ENCODE assay signal across 8 mouse cellular contexts in the genomic region with DNA sequence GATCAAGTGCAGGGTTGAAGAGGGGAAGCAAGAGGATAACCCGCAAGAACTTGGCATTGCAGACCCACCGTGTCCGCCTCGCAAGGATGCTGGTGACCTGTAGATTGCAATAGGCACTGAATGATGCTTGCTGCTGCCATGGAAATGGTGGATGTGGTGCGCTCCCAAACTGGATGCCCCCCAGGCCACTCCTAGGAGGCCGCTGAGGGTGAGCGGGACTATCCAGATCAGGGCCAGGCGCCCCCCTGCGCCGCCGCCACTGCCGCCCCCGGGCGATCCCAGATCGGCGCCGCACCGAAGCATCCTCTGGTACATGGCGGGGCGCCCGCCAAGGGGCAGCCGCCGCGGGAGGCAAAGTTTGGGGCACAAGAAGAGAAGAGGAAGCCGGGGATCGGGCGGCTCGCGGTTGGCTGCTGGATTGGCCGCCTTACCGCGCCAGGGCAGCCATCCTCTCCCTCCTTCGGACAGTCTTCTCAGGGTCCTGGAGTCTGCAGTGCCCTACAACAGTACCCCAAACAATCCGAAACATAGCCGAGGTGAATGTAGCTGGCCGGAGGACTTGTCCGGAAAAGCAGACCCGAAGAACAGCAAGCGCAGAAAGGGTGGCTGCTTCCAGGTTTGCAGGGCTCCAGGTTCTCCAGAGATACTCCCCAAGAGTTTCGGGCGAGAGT.
DNase-seq lines count a peak whose midpoint lies in the region; ATAC-seq lines count a peak whose summit lies in the region.

No protein-coding gene starts in this region.

- no peak overlapping the region for H3K9ac ChIP-seq in liver, embryonic 15.5 days

- WGBS in hindbrain, embryonic 10.5 days: under 1% methylated on average over 41 of the region's 41 CpGs
- under 1% methylated on average over 40 of the region's 41 CpGs for WGBS in liver, embryonic 15.5 days (ENCODE audit: insufficient replicate concordance)

- H3K4me3 ChIP-seq in hindbrain, embryonic 10.5 days: peak overlapping the region; percentile 69
- H3K4me3 ChIP-seq in liver, embryonic 15.5 days (replicated peaks): 0 out of 2 replicates have a peak overlapping the region, but pooled peaks have one; percentile 7

- H3K27ac ChIP-seq in hindbrain, embryonic 10.5 days: peak overlapping the region; percentile 76
- H3K27ac ChIP-seq in liver, embryonic 15.5 days (replicated peaks): no peak overlapping the region

- DNase-seq in embryo, embryonic 10 days (ENCODE audit: low spot score): peak; percentile 43
- DNase-seq in embryo, embryonic 10.5 days (ENCODE audit: low spot score): no peak
- peak; percentile 6 for DNase-seq in ovary, postnatal 36 days (ENCODE audit: low spot score)
- no peak for DNase-seq in ovary, adult 18-20 months (ENCODE audit: low spot score)
- peak; percentile 67 for DNase-seq in hindbrain, embryonic 10.5 days (ENCODE audit: low spot score)
- peak; percentile 44 for DNase-seq in right cerebral cortex, postnatal 25 days
- DNase-seq in thymus, postnatal 10 days (ENCODE audit: low spot score in 2 of 2): no peak

- H3K4me2 ChIP-seq in liver, embryonic 15.5 days: peak overlapping the region; percentile 41

- ATAC-seq in liver, embryonic 15.5 days (ENCODE audit: insufficient read depth): no peak

- H3K27me3 ChIP-seq in hindbrain, embryonic 10.5 days (ENCODE audit: insufficient read depth, poor library complexity, severe bottlenecking): peaks cover 45% of the 10 kb centered on the region
- H3K27me3 ChIP-seq in liver, embryonic 15.5 days: peaks cover 43% of the 10 kb centered on the region

- H3K9me3 ChIP-seq in hindbrain, embryonic 10.5 days: no peaks in the 10 kb centered on the region
- no peaks in the 10 kb centered on the region for H3K9me3 ChIP-seq in liver, embryonic 15.5 days (replicated peaks)

- H3K36me3 ChIP-seq in hindbrain, embryonic 10.5 days: no peaks in the 10 kb centered on the region
- no peaks in the 10 kb centered on the region for H3K36me3 ChIP-seq in liver, embryonic 15.5 days (replicated peaks)

- H3K4me1 ChIP-seq in hindbrain, embryonic 10.5 days (replicated peaks): peaks cover 32% of the 10 kb centered on the region
- H3K4me1 ChIP-seq in liver, embryonic 15.5 days (replicated peaks): no peaks in the 10 kb centered on the region

Comparison
In these comparisons a context has a peak if more than half of its experiments do, and no peak if none do; other contexts are left out.
1. DNase-seq: peak in embryo, embryonic 10 days (single experiment), ovary, postnatal 36 days (single experiment), hindbrain, embryonic 10.5 days (single experiment) and right cerebral cortex, postnatal 25 days (single experiment); none in embryo, embryonic 10.5 days (single experiment), ovary, adult 18-20 months (single experiment) and thymus, postnatal 10 days (0 of 2).